Mouse (Mus musculus): ENCODE data around the gene Trim65.

Gene Trim65

DNA sequence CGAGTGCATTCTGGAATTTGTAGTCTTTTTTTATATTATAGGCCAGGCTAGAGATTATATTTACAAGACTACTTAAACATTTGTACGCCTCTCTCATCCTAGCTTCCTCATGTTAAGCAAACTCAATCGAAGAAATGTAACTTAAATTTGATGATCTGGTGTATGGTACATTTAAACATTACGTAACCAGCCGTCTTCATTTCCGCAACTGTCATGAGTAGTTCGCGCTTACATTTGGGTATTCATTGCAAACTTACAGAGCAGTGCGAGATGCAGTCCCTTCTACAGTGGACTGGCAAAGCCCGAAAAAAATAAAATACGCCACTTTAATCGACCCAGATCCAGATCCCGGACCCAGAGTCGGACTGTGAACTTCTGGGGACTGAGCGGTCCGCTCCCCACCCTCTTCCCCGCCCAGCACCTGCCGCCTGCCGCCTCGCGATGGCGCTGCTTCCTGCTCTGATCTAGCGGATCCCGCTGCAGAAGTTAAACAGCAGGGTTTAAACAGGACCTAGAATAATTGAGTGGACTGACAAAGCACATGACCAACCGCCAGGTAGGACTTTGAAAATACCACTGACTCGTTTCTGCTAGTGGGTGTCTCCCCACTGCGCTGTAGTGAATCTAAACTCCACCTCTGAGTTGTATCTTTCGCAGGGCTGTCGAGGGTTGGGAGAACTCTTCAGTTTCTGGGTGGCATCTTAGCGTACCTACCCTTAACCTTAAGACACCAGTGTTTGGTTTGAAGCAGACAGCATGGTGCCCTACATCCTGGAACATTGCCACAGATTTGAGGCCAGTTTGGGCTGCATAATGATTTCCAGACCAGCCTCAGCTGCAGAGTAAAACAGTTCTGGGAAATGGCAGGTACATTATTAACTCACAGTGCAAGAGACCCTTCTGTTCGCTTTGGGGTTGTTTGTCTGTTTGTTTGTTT lies 43.5 kb downstream of the Trim65 start:
- DNase-seq = peak; percentile 91 to 94

DNA sequence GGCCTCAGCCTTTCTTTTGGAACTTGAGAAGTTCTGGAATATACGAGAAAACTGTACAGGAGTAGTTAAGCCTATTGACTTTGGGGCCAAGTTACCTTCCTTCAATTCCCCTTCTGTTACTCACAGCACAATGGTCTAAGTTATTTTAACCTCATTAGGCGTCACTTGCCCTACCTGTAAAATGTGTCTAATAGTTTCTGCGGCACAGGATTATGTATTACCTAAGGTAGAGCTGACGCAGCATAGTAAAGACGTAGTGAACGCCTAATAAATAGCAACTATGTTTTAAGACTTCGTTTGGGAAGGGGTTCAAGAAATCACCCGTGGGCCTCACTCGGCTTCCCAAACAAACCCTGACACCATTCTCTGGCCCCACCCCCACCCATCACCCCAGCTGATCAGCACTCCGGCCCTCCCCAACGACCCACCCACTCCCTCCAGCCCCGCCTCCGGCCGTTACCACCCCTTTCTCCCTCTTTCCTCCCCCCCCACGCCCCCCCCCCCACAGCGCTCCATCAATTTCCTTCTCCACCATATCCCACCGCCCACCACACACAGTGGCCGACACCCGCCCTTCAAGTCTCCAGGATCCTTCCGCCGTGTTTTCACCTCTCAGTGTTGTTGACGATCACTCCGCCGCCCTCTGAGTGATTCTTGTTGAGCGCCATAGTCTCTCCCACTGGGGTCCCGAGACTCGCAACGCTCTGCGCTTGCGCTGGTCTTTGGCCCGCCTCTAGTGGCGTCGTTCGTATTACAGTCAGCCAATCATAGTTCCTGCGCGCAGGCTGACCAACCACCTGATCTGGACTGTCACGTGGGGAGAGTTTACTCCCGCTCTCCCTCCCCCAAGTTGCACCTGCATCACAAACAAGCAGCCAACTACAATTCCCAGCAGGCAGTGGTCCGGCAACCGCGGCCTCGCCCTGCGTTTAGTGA lies 44.4 kb downstream of the Trim65 start, which contains the start of gene Wbp2:
Gene Wbp2 (minus strand): TSS at position 738 of the 936 bp plus-strand sequence.
- peak; percentile 94 to 95 for DNase-seq

DNA sequence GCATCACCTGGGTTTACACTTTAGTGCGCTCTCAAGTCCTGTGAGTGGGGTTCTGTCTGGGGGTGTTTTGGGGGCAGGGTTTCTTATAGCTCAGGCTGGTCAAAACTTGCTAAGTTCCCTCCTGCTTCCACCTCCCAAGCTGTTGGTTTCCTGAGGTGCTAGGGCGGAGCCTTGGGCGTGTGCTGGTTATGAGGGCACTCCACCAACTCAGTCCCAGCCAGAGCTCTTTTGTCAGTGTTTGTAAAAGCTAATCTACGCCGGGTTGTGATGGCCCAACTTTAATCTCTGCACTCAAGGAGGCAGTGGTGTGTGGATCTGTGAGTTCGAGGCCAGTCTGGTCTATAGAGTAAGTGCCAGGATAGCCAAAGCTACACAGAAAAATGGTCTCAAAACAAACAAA lies 46.8 kb downstream of the Trim65 start:
- DNase-seq = no peak

DNA sequence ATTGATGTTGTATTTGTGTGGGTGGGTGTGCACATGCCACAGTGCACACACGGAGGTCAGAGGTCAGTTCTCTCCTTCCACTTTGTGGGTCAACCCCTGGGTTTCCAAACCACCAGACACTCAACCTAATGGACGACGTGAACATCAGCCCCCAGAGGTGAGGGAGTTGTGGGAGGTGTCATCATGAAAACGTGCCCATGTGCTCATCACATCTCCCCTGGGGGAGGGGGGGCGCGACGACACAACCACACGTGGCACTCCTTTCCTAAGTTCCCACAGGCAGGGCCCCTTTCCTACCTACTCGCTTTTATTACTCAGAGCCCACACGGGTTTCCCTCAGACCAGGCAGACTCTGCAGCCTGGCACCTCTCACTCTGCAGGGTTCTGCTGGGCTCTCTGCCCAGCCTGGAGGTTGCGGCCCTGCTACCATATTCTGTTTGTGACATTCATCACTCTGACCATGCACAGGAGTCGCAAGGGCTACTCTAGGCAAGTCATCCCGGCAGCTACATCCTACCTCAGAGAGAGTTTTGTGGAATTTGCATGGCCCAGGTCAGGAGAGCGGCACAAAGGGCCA lies 47.7 kb downstream of the Trim65 start:
- DNase-seq = no peak

DNA sequence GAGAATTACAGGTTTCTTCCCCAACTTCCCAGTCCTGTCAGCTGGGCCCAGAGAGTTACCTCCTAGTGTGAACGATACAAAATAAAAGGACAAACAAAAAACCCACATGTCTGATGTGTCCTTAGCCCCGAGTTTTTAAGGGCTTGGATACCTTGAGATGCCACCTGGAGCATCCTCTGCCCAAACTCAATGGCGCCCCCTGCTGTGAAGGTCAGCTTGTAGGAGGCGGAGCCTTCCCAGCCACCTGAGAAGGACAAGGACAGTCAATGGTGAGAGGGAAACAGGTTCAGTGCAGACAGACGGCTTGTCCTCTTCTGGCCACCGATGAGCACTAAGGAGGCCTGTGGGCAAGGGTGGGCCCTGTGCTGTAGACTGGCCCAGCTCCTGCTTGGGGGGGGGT lies 49.8 kb downstream of the Trim65 start:
- peak; percentile 73 to 77 for DNase-seq

DNA sequence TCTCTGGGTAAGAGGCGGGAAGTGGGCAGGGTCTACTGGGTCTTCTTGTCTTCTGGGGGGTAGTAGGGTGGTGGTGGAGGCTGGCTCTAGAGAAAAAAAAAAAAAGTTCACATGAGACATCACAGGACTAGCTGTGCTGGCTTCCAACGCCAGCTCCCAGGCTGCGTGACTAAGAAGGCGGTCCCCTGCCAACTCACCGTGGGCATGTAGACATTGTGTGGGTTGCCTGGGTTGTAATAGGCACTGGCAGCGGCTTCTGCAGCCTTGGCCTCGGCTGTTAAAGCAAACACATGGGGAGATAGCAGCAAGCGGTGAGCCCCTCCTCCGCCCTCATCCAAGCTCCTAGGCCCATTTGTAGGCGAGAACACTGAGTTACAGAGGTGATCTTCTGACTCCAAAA lies 51.4 kb downstream of the Trim65 start:
- peak; percentile 62 to 64 for DNase-seq

DNA sequence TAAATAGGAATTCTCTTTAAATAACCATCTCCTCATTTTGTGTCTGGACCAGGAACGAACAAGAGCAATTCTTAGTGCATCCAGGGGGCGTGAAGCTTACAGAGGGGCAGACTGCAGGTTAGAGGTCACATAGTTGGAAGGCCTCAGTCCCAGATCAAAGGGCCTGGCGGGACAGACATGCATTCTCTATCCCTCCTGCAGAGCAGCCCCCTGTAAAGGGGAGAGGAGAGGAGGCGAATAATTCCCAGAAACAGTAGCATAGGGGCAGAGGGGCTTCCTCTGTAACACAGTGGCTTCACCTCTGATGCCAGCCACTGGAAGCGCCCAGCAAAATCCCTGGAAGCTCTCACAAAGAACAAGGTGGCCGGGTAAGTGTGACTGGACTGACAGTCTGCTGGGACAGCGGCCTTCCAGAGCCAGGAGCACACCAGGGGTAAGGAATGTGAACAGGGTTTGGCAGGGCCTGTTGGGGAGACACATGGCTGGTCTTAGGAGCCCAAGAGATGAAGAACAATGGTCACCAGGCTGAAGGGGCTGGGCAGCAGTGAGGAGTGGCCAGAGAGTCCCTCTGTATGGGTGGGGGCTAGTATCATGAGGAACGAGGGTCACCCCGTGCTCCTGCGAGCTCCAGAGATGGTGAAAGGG lies 52.1 kb downstream of the Trim65 start:
- peak in 1 of 2 experiments; percentile 38 for DNase-seq

DNA sequence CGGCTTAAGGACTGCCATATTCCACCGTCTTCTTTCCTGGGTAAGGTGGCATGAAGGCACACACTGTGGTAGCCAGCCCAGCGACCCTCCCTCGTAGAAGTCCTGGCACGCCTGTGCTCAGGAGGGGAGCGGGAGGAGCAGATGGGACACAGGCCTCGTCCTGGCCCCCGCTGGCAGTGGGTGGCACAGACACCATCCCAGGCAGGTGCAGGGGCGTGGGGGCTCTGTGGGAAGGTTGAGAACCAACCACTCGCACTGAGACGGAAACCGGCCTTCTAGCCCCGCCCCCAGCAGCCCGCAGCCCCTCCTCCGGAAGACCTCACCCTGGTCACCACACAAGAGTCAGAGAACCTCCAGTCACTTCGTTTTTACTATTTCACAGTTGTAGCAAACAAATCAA lies 52.7 kb downstream of the Trim65 start:
- peak in 1 of 2 experiments; percentile 35 for DNase-seq

DNA sequence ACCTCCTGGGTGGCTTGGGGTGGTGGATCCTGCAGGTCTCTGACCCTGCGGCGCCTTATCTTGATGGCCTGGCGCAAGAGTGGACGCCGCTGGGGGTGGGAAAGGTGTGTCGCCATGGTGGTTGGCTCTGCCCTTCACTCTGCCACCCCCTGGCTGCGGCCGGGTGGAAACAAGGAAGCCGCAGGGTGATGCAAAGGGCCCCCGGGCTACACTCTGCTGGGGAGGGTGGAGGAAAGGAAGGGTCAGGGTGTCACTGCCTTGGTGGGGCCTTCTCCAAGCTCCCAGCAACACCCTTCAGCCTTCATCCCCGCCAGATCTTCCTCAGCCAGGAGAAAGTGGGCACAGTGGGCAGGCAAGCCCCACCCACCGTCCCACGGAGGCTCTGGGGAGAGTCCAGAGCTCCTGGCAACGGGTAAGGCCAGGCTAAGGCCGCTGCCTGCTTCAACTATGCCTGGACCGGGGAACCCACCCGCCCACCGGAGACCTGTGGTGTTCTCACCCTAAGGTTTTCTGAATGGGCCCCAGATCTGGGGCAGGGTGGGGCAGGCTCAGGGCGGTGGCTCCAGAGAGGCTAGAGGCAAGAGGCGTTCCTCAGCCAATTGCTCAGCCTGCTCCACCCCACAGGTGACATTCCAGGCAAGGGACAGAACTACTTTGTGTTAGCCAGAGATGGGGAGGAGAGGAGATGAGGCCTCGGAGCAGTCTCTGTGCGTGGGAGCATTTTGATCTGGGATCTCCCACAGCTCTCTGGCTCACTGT lies 53.3 kb downstream of the Trim65 start, which contains the start of gene Unc13d:
Gene Unc13d (minus strand): TSS at position 516 of the 759 bp plus-strand sequence.
- DNase-seq = peak in 1 of 2 experiments; percentile 33

DNA sequence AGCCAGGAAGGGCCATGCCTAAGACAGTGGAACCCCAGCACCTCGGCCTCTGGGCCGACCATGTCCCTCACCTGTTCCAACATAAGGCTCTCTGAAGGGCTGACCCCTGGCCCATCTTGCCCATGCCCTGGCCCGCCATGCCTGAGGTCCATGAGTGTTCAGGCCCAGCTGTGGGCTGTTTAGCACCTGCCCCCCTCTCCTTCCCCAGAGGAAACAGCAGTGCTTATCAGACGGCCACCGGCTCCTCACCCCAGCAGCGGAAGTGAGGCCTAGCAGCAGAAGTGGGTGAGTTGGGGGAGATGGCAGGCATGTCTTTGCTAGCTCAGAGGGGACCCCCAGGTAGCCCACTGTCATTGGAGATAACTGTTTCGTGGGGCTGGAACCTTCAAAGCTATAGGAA lies 54.1 kb downstream of the Trim65 start:
- no peak for DNase-seq

DNA sequence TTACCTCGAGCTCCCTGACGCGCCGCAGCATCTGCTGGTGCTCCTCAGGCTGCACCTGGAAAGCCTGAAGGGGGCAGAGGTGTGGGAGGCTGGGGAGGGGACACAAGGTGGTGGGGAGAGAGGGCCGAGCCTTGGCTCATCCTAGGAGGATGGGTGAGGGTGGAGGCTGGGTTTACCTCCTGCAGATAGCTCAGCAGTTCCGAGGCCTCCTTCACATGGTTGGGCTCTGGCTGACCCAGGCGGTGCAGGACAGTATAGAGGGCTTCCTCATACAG lies 54.7 kb downstream of the Trim65 start:
- no peak for DNase-seq

DNA sequence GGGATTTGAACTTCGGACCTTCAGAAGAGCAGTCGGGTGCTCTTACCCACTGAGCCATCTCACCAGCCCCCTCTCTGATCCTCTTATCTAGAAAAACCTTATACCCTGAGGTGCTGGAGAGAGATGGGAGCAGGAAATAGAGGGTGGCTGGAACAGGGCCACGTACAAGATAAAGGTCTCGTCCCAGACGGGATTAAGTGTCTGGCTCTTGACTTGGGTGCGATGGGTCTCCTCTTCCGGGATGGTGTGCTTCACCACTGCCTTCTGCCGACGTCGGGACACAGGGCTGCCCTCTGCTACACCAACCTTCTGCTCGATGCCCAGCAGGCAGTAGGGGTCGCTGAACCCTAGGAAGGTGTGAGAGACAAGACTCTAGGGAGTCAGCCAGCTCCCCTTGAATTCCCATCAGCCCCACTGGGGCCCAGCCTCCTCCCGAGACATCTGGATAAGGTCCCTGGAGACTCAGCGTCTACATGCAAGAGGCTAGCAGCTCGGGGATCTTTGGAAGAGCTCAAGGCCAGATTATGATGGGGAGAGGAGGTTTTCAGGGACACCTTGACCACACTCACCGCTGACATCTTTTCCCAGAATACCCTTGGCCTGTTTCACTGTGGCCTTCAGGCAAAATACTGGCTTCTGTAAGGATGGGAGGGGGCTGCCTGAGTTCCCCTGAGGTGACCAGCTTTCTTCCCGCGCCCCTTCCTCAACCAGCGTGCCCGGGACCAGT lies 55.2 kb downstream of the Trim65 start:
- DNase-seq = no peak

DNA sequence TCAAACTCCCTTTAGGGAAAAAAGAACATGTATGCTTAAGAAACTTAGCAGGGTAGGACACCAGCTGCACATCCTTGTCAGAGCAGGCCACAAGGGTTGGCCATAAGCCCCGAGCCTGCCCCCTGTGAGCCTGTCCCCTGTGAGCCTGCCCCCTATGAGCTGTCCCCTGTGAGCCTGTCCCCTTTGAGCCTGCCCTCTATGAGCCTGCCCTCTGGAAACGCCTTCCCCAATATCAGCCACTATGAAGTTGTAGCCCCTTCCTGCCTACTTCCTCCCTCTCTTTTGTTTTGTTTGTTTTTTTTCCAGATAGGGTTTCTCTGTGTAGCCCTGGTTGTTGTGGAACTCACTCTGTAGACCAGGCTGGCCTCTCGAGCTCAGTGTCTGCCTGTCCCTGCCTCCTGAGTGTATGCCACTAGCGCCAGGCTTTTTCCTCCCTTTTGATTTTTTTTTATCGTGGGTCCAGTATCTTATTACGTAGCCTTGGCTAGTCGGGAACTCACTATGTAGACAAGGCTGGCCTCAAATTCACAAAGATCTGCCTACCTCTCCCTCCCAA lies 56.4 kb downstream of the Trim65 start:
- no peak for DNase-seq

DNA sequence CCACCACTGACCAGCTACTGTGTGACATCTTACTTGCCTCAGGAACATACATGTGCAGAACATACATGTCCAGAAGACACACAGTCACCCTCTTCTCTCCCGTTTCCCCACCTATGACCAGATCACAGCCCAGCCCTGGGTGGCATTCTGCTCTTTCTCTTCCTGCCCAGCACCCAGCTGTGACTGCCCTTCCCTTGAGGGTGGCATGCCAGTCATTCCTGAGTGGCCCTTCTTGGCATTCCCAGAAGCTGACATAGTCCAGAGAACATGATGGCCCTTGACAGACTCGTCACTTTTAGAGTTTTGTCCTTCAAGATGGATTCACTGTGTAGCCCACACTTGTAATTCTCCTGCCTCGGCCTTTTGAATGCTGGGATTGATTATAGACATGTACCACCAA lies 58.3 kb downstream of the Trim65 start:
- no peak for DNase-seq

Data from cerebellum, postnatal 36 days (tissue).